Mouse (Mus musculus): ENCODE results near the gene Pde4d. TPM values are rescaled to one million over a fixed set of nuclear protein-coding genes. Genes with fewer than 3 reads are reported as not detected.

Gene Pde4d
- total RNA-seq, 2 experiments from 2014 or later = 36.9 to 46.8 TPM

- intact Hi-C loops (cut with DNase I) = no loop called here
These were observed 102.5 kb downstream of the Pde4d start for GRCm38 (mm10) chr13:108552288-108552687.

GRCm38 (mm10) chr13:108552995-108553394, 103.2 kb downstream of the Pde4d start:
- no peak for DNase-seq
- intact Hi-C loops (cut with DNase I) = no loop called here

More at GRCm38 (mm10) chr13:108552288-108552687, 102.5 kb downstream of the Pde4d start:
- no peak for DNase-seq

GRCm38 (mm10) chr13:108554901-108555300, 105.2 kb downstream of the Pde4d start:
- no peak for DNase-seq
- intact Hi-C loops (cut with DNase I) = no loop called here

GRCm38 (mm10) chr13:108596938-108597337, 147.2 kb downstream of the Pde4d start:
- intact Hi-C loops (cut with DNase I) = no loop called here
- DNase-seq = no peak

- intact Hi-C loops (cut with DNase I) = no loop called here
- DNase-seq = no peak
These were observed 148.9 kb downstream of the Pde4d start for GRCm38 (mm10) chr13:108598673-108599072.

GRCm38 (mm10) chr13:108599186-108599900, 149.6 kb downstream of the Pde4d start:
- intact Hi-C loops (cut with DNase I) = no loop called here
- no peak for DNase-seq

GRCm38 (mm10) chr13:108601021-108601420, 151.3 kb downstream of the Pde4d start:
- intact Hi-C loops (cut with DNase I) = no loop called here
- DNase-seq = peak in 1 of 2 experiments; percentile 5

- intact Hi-C loops (cut with DNase I) = no loop called here
- DNase-seq = no peak
These were observed 153.8 kb downstream of the Pde4d start for GRCm38 (mm10) chr13:108603502-108603901.

GRCm38 (mm10) chr13:108604213-108604612, 154.5 kb downstream of the Pde4d start:
- no peak for DNase-seq
- intact Hi-C loops (cut with DNase I) = loop anchor here (1.0 kb wide), 1 partner anchor 10 kb away; no protein-coding TSS in a partner anchor

GRCm38 (mm10) chr13:108618207-108618606, 168.5 kb downstream of the Pde4d start:
- DNase-seq = no peak
- intact Hi-C loops (cut with DNase I) = no loop called here

GRCm38 (mm10) chr13:108622681-108623080, 172.9 kb downstream of the Pde4d start:
- intact Hi-C loops (cut with DNase I) = no loop called here
- no peak for DNase-seq

GRCm38 (mm10) chr13:108623929-108624328, 174.2 kb downstream of the Pde4d start:
- DNase-seq = no peak
- intact Hi-C loops (cut with DNase I) = no loop called here

- DNase-seq = no peak
- intact Hi-C loops (cut with DNase I) = no loop called here
These were observed 176.4 kb downstream of the Pde4d start for GRCm38 (mm10) chr13:108626166-108626565.

- intact Hi-C loops (cut with DNase I) = no loop called here
- DNase-seq = no peak
These were observed 178.8 kb downstream of the Pde4d start for GRCm38 (mm10) chr13:108628501-108628900.

- DNase-seq = no peak
- intact Hi-C loops (cut with DNase I) = no loop called here
These were observed 180.8 kb downstream of the Pde4d start for GRCm38 (mm10) chr13:108630576-108630975.

- DNase-seq = no peak
- intact Hi-C loops (cut with DNase I) = no loop called here
These were observed 181.5 kb downstream of the Pde4d start for GRCm38 (mm10) chr13:108631222-108631621.

GRCm38 (mm10) chr13:108636526-108636925, 186.8 kb downstream of the Pde4d start:
- DNase-seq = peak in 1 of 2 experiments; percentile 1
- intact Hi-C loops (cut with DNase I) = no loop called here

GRCm38 (mm10) chr13:108642259-108642658, 192.5 kb downstream of the Pde4d start:
- no peak for DNase-seq
- intact Hi-C loops (cut with DNase I) = no loop called here

GRCm38 (mm10) chr13:108646801-108647200, 197.1 kb downstream of the Pde4d start:
- intact Hi-C loops (cut with DNase I) = no loop called here
- no peak for DNase-seq

GRCm38 (mm10) chr13:108647239-108647638, 197.5 kb downstream of the Pde4d start:
- DNase-seq = no peak
- intact Hi-C loops (cut with DNase I) = no loop called here

GRCm38 (mm10) chr13:108654026-108654723, 204.4 kb downstream of the Pde4d start:
- peak in 1 of 2 experiments; percentile 6 for DNase-seq
- intact Hi-C loops (cut with DNase I) = no loop called here

GRCm38 (mm10) chr13:108666579-108666978, 216.8 kb downstream of the Pde4d start:
- intact Hi-C loops (cut with DNase I) = no loop called here
- DNase-seq = no peak

Data from heart, postnatal 14 days (tissue).